Mouse (Mus musculus) heart, adult 2 months (tissue): ENCODE data around the gene Hoxa10.

Source experiments
- CTCF ChIP-seq: fragments of 200-600 bp; IDR thresholded peaks from 2 replicates; pipeline ENCODE4 v1.8.1; 2022; ENCODE audit warnings: antibody characterized with exemption, mild to moderate bottlenecking, moderate library complexity
- POLR2A ChIP-seq: fragments of 200-500 bp; IDR thresholded peaks from 2 replicates; pipeline ENCODE4 v1.6.1; 2011; ENCODE audit warnings: mild to moderate bottlenecking, low read depth, low read length, control low read depth; ENCODE audit not compliant: insufficient read depth

GRCm38 (mm10) chr6:52212556-52213118 is 28.0 kb downstream of the Hoxa10 start:
- TF ChIP-seq CTCF (no peak), POLR2A (no peak)
